Comparison of ENCODE assay signal across 8 mouse cellular contexts in genomic region chr1:119837035-119837751, GRCm38 (mm10). TPM values are rescaled to one million over a fixed set of nuclear protein-coding genes. Genes with fewer than 3 reads are reported as not detected.
DNase-seq lines count a peak whose midpoint lies in the region; ATAC-seq and TF ChIP-seq lines count a peak whose summit lies in the region.

Gene Ptpn4, minus strand, starts transcription at chr1:119837613.

- peak within 1 kb of the TSS; percentile 95 for H3K27ac ChIP-seq in hindbrain, embryonic 13.5 days

- no peaks in the 10 kb centered on the region for H3K9me3 ChIP-seq in hindbrain, embryonic 13.5 days

- H3K9ac ChIP-seq in hindbrain, embryonic 13.5 days = peak within 1 kb of the TSS; percentile 94

- peak; percentile 96 for ATAC-seq in Patski
- ATAC-seq in hindbrain, embryonic 13.5 days (ENCODE audit: low FRiP score) = peak; percentile 100

- H3K36me3 ChIP-seq in hindbrain, embryonic 13.5 days = no peaks in the 10 kb centered on the region

- TF ChIP-seq CTCF in Patski (IDR thresholded peaks at IDR 0.05) = no peak

- peak; percentile 77 for DNase-seq in Patski (ENCODE audit: low read depth, low spot score)
- peak; percentile 99 for DNase-seq in cerebellum, postnatal 14 days
- DNase-seq in frontal cortex, postnatal 14 days (ENCODE audit: low spot score in 2 of 2) = peak; percentile 97
- DNase-seq in layer of hippocampus, postnatal 25 days (ENCODE audit: extremely low spot score in 1 of 2, low spot score in 1 of 2) = peak; percentile 90 to 93
- DNase-seq in lung, postnatal 25 days (ENCODE audit: low spot score) = peak; percentile 98
- DNase-seq in retina, embryonic 14.5 days (ENCODE audit: low spot score) = peak; percentile 99
- peak; percentile 99 for DNase-seq in thymus, postnatal 4 days

- no peaks in the 10 kb centered on the region for H3K27me3 ChIP-seq in Patski
- H3K27me3 ChIP-seq in hindbrain, embryonic 13.5 days = no peaks in the 10 kb centered on the region

- peak within 1 kb of the TSS; percentile 80 for H3K4me3 ChIP-seq in hindbrain, embryonic 13.5 days

- WGBS in hindbrain, embryonic 13.5 days = under 1% methylated on average over 79 of the region's 79 CpGs

- POLR2A ChIA-PET in Patski (lab: Charles Lee) = interaction anchor here (0.7 kb wide), 1 partner anchor 211 kb away, joined by 6 read pairs; no protein-coding TSS in a partner anchor

- CTCF ChIA-PET in Patski (lab: Charles Lee) = no interaction called here

- in situ Hi-C loops in Patski (cut with MboI; ENCODE audit: low pct_unique_long_range_greater_than_20kb) = no loop called here

- peaks cover 21% of the 10 kb centered on the region for H3K4me1 ChIP-seq in hindbrain, embryonic 13.5 days (replicated peaks)

- peak within 1 kb of the TSS; percentile 75 for H3K4me2 ChIP-seq in hindbrain, embryonic 13.5 days

RNA-seq across cellular contexts. Expression of gene Ptpn4, which starts in this region (rescaled TPM):
- 11.8 TPM for polyA plus RNA-seq in Patski (2021)
- polyA plus RNA-seq in hindbrain, embryonic 13.5 days (2015; fragmentation: Nextera tagmentation; extraction: Ambion mirVana) = 11.4 and 12.1 TPM in 2 replicates
- 10 to 100 TPM; 60.7 to 63.4 TPM for total RNA-seq in layer of hippocampus, postnatal 25 days (2021)

Comparison
In these comparisons a context has a peak if more than half of its experiments do, and no peak if none do; other contexts are left out.
1. Peak in every context shown above with its lines: DNase-seq, ATAC-seq, H3K4me3 ChIP-seq and H3K27ac ChIP-seq.